Mouse (Mus musculus): Measurements from ENCODE around the gene Prlr. TPM values are rescaled to one million over a fixed set of nuclear protein-coding genes. Genes with fewer than 3 reads are reported as not detected.

Prlr gene
- polyA plus RNA-seq (2014; fragmentation: Nextera tagmentation; extraction: Ambion mirVana), result 2.5 and 3.8 TPM in 2 replicates

DNA sequence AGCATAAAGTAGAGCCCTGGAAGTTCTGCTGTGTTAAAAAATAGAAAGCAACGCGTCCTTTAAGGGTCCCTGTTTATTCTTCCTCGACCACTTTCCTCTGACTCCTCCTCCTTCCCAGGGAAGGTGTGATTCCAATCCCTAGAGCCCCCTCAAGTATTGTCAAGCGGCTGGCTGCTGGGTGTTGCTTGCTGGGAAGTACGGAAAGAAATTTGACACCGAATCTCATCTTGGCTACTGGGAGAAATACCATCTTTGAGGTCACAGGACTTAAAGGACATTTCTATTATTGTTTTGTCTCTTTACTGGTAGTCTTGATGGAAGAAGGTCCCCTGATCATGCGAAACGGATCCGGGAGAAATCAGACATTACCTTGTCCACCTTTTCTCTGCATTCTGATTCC is at the start of gene Prlr:
Gene Prlr, plus strand, starts transcription at position 156 of the 400 bp plus-strand sequence.
- no peaks in the 10 kb centered on the region for H3K27me3 ChIP-seq (ENCODE audit: control insufficient read depth, insufficient read depth, low read length)
- H3K4me1 ChIP-seq (ENCODE audit: control insufficient read depth, insufficient read depth, low read length), result no peaks in the 10 kb centered on the region; the same call in 1 of the 2 replicates
- 6% methylated on average over 9 of the region's 9 CpGs for WGBS
- H3K9ac ChIP-seq (replicated peaks; ENCODE audit: low read depth, low read length), result peak within 1 kb of the TSS; percentile 4; the same call in 1 of the 2 replicates
- H3K4me3 ChIP-seq (ENCODE audit: low read depth, low read length), result peak within 1 kb of the TSS; percentile 30
- no peak for ATAC-seq (ENCODE audit: low read depth)
- H3K9me3 ChIP-seq (ENCODE audit: control insufficient read depth, low read length), result no peaks in the 10 kb centered on the region
- H3K36me3 ChIP-seq (ENCODE audit: control insufficient read depth, insufficient read depth, low read length), result no peaks in the 10 kb centered on the region
- H3K27ac ChIP-seq (ENCODE audit: low read depth, low read length), result no peak within 1 kb of the TSS
- H3K4me2 ChIP-seq (ENCODE audit: low read depth, low read length), result peak within 1 kb of the TSS; percentile 65

DNA sequence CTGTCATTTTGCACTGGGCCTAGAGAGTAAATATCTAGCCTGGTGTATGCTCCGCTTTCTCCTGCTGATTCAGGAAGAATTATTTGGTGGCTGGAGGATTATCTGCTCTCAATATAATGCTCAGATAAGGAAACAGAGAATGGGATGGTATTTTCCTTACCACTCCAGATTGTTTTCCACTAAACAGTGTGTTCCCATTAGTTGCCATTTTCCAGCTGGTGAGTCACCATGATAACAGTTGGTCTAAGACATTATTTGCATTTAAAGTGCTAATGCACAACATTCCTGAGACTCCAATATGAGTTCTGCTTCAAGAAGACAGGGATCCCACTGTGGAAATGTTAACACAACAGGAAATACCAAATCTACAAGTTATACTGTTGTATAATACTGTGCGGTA is 43.3 kb upstream of the Prlr start:
- Histone ChIP-seq H3K4me3 (ENCODE audit: low read depth, low read length) (no peak overlapping the region), H3K9me3 (ENCODE audit: control insufficient read depth, low read length) (no peaks in the 10 kb centered on the region), H3K27me3 (ENCODE audit: control insufficient read depth, insufficient read depth, low read length) (no peaks in the 10 kb centered on the region), H3K9ac (replicated peaks; ENCODE audit: low read depth, low read length) (no peak overlapping the region), H3K27ac (ENCODE audit: low read depth, low read length) (no peak overlapping the region), H3K36me3 (ENCODE audit: control insufficient read depth, insufficient read depth, low read length) (no peaks in the 10 kb centered on the region), H3K4me2 (ENCODE audit: low read depth, low read length) (no peak overlapping the region), H3K4me1 (ENCODE audit: control insufficient read depth, insufficient read depth, low read length) (no peaks in the 10 kb centered on the region)
- no peak for ATAC-seq (ENCODE audit: low read depth)
- 91% methylated on average over 2 of the region's 2 CpGs for WGBS

DNA sequence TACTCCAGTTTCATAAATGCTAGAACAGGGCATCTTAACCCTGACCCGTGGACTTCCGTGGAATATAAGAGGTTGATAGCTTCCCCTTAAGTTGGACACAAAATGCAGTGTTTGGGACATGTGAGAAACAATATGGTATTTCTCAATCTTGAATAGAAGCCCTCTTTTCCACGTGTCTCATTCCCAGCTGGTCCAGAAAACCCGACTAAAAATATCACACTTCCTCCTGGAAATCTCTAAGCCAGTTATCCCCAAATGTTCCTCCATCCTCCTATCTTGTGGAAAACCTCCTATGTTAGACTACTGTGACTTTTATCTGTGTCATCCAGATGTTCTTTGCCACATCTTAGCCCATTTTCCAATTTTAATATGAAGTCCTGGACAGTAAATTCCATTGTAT is 42.1 kb upstream of the Prlr start:
- Histone ChIP-seq H3K4me3 (ENCODE audit: low read depth, low read length) (no peak overlapping the region), H3K4me2 (ENCODE audit: low read depth, low read length) (no peak overlapping the region), H3K9me3 (ENCODE audit: control insufficient read depth, low read length) (no peaks in the 10 kb centered on the region), H3K4me1 (ENCODE audit: control insufficient read depth, insufficient read depth, low read length) (no peaks in the 10 kb centered on the region), H3K36me3 (ENCODE audit: control insufficient read depth, insufficient read depth, low read length) (no peaks in the 10 kb centered on the region), H3K27me3 (ENCODE audit: control insufficient read depth, insufficient read depth, low read length) (no peaks in the 10 kb centered on the region), H3K9ac (replicated peaks; ENCODE audit: low read depth, low read length) (no peak overlapping the region), H3K27ac (ENCODE audit: low read depth, low read length) (no peak overlapping the region)
- ATAC-seq (ENCODE audit: low read depth), result no peak
- WGBS, result 77% methylated on average over 4 of the region's 4 CpGs

DNA sequence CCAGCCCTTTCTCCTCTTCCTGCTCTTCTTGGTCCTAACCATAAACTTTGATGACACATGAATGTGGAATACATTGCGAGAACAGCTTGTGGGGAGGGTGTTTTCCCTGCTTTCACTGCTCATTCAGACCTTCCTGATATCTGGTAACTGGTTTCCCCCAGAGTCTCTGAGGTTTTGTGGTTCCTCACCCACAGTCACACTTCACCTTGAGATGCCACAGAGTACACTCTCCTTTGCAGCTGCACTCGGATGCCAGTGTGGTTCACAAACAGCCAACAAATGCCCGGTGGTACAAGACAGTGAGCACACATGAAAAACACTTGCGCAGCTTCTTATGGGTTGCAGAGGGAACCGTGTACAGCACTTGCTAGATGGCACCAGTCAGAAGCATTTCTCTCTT is 32.5 kb upstream of the Prlr start:
- Histone ChIP-seq H3K4me3 (ENCODE audit: low read depth, low read length) (no peak overlapping the region), H3K9ac (replicated peaks; ENCODE audit: low read depth, low read length) (no peak overlapping the region), H3K27ac (ENCODE audit: low read depth, low read length) (no peak overlapping the region), H3K4me2 (ENCODE audit: low read depth, low read length) (no peak overlapping the region), H3K36me3 (ENCODE audit: control insufficient read depth, insufficient read depth, low read length) (no peaks in the 10 kb centered on the region), H3K27me3 (ENCODE audit: control insufficient read depth, insufficient read depth, low read length) (no peaks in the 10 kb centered on the region), H3K4me1 (ENCODE audit: control insufficient read depth, insufficient read depth, low read length) (no peaks in the 10 kb centered on the region), H3K9me3 (ENCODE audit: control insufficient read depth, low read length) (no peaks in the 10 kb centered on the region)
- no peak for ATAC-seq (ENCODE audit: low read depth)
- 88% methylated on average over 5 of the region's 5 CpGs for WGBS

DNA sequence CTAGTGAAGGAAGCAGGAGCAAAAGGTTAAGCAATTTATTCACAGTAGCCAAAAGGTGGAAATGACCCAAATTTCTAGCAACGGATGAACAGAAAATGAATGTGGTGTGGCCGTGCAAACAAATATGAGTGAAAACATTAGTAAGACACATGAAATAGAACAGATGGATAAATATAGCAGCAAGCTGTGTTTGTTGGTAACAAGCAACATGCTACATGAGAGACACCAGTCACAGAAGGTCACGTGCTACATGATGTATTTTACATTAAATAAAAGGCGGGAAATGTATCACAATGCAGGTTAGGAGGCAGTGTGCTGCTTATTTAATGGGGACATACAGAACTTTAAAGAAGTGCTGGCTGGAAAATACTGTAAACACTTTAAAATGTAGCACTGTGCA is 28.8 kb upstream of the Prlr start:
- Histone ChIP-seq H3K9me3 (ENCODE audit: control insufficient read depth, low read length) (no peaks in the 10 kb centered on the region), H3K4me2 (ENCODE audit: low read depth, low read length) (no peak overlapping the region), H3K9ac (replicated peaks; ENCODE audit: low read depth, low read length) (no peak overlapping the region), H3K4me3 (ENCODE audit: low read depth, low read length) (no peak overlapping the region), H3K36me3 (ENCODE audit: control insufficient read depth, insufficient read depth, low read length) (no peaks in the 10 kb centered on the region), H3K27me3 (ENCODE audit: control insufficient read depth, insufficient read depth, low read length) (no peaks in the 10 kb centered on the region), H3K27ac (ENCODE audit: low read depth, low read length) (no peak overlapping the region), H3K4me1 (ENCODE audit: control insufficient read depth, insufficient read depth, low read length) (no peaks in the 10 kb centered on the region)
- no peak for ATAC-seq (ENCODE audit: low read depth)
- 93% methylated on average over 4 of the region's 4 CpGs for WGBS

DNA sequence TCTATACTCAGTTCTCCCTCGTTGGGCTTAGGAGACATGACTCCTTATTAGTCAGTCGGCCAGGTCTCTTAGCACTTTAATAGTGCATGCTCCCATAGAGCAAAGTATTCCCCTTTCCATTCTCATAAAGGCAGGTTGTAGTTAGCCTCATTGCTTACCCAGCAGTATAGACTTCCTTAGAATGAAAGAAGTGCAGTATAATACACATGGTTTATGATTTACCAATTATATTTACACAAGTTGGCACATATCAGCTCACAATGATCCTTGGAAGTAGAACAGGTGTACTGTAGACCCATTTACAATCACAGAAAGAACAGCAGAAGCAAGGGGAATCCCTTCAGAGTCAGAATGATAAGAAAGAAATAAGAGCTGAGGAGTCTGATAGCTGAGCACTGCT is 16.4 kb upstream of the Prlr start:
- H3K4me2 ChIP-seq (ENCODE audit: low read depth, low read length), result no peak overlapping the region
- no peak overlapping the region for H3K4me3 ChIP-seq (ENCODE audit: low read depth, low read length)
- no peaks in the 10 kb centered on the region for H3K27me3 ChIP-seq (ENCODE audit: control insufficient read depth, insufficient read depth, low read length)
- no peak overlapping the region for H3K27ac ChIP-seq (ENCODE audit: low read depth, low read length)
- H3K36me3 ChIP-seq (ENCODE audit: control insufficient read depth, insufficient read depth, low read length), result no peaks in the 10 kb centered on the region
- no peaks in the 10 kb centered on the region for H3K4me1 ChIP-seq (ENCODE audit: control insufficient read depth, insufficient read depth, low read length)
- H3K9me3 ChIP-seq (ENCODE audit: control insufficient read depth, low read length), result no peaks in the 10 kb centered on the region
- WGBS, result 88% methylated on average over 2 of the region's 2 CpGs
- no peak for ATAC-seq (ENCODE audit: low read depth)
- H3K9ac ChIP-seq (replicated peaks; ENCODE audit: low read depth, low read length), result no peak overlapping the region

DNA sequence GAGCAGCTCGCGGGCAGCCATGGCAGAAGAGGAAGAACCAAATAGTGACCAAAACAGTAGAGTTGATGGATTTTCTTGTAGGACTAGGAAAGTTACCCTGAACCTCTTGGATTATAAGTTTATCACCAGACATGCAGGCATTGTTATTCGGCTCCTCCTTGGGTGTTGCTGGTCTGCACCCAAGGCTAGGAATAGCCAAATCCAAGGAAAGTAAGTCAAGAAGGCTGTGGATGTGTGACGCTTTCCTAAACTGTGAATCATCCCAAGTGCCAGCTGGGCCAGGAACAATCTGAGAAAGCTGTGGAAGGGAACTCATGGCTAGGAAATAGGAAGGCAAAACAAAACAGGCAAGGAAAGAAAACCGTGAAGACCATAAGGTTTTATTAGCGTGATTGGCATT is 2.0 kb upstream of the Prlr start:
- ATAC-seq (ENCODE audit: low read depth), result no peak
- no peaks in the 10 kb centered on the region for H3K27me3 ChIP-seq (ENCODE audit: control insufficient read depth, insufficient read depth, low read length)
- WGBS, result 81% methylated on average over 6 of the region's 6 CpGs

DNA sequence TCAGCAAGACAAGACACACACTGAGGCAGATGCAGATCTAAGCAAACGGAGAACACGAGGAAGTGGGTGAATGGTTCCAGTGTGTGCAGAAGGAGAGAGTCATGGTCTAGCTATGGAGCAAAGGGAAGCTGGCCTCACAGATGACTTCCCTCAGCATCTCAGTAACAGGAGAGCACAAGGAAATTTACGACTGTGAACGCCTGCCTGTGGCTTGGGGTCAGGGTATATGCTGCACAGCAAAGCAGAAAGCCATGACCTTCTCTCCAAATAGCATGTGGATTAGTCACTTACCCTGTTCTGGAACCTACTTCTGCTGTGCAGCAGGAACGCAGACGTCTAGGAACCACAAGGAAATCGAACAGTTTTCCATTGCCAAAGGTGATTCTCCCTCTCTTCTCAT is 1.4 kb upstream of the Prlr start:
- Histone ChIP-seq H3K27ac (ENCODE audit: low read depth, low read length) (no peak overlapping the region), H3K4me1 (ENCODE audit: control insufficient read depth, insufficient read depth, low read length) (no peaks in the 10 kb centered on the region; the same call in 1 of the 2 replicates), H3K9me3 (ENCODE audit: control insufficient read depth, low read length) (no peaks in the 10 kb centered on the region), H3K4me3 (ENCODE audit: low read depth, low read length) (no peak overlapping the region), H3K27me3 (ENCODE audit: control insufficient read depth, insufficient read depth, low read length) (no peaks in the 10 kb centered on the region), H3K36me3 (ENCODE audit: control insufficient read depth, insufficient read depth, low read length) (no peaks in the 10 kb centered on the region), H3K4me2 (ENCODE audit: low read depth, low read length) (no peak overlapping the region), H3K9ac (replicated peaks; ENCODE audit: low read depth, low read length) (no peak overlapping the region)
- no peak for ATAC-seq (ENCODE audit: low read depth)
- WGBS, result 75% methylated on average over 7 of the region's 7 CpGs

More for the DNA sequence above, 2.0 kb upstream of the Prlr start:
- Histone ChIP-seq H3K36me3 (ENCODE audit: control insufficient read depth, insufficient read depth, low read length) (no peaks in the 10 kb centered on the region), H3K4me3 (ENCODE audit: low read depth, low read length) (no peak overlapping the region), H3K4me2 (ENCODE audit: low read depth, low read length) (no peak overlapping the region), H3K9me3 (ENCODE audit: control insufficient read depth, low read length) (no peaks in the 10 kb centered on the region), H3K27ac (ENCODE audit: low read depth, low read length) (no peak overlapping the region), H3K4me1 (ENCODE audit: control insufficient read depth, insufficient read depth, low read length) (no peaks in the 10 kb centered on the region; the same call in 1 of the 2 replicates), H3K9ac (replicated peaks; ENCODE audit: low read depth, low read length) (no peak overlapping the region)

DNA sequence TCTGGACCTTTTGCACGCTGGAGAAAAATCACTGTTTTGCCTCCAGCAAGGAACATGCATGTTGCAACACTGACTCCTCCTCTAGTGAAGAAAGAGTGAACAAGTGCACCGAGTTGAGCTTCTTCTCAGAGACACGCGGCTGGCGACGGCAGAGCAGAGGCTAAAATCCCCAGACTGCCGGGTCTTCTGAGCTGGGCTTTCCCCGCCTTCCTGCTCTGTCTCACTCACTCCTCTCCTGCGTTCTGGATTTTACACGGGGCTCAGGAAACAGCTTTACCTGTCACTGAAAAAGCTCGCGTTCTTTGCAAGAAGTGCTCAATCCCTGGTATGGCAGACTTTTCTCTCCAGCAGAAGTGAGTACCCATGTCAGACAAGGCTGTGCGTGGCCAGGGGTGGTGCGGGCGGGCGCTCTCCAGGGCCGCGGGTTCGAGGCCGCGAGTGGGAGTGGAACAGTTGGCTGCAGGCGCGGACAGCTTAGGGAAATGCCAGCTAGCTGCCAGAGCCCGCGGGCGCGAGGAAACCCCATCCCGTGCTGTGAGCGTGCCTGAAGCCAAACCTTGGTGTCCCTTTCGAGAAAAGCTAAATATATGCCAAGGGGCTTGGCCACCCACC is 587 bp downstream of the Prlr start:
- WGBS, result 1% methylated on average over 30 of the region's 30 CpGs
- no peaks in the 10 kb centered on the region for H3K27me3 ChIP-seq (ENCODE audit: control insufficient read depth, insufficient read depth, low read length)
- H3K27ac ChIP-seq (ENCODE audit: low read depth, low read length), result no peak overlapping the region
- H3K4me3 ChIP-seq (ENCODE audit: low read depth, low read length), result peak overlapping the region; percentile 30
- no peaks in the 10 kb centered on the region for H3K36me3 ChIP-seq (ENCODE audit: control insufficient read depth, insufficient read depth, low read length)
- H3K4me1 ChIP-seq (ENCODE audit: control insufficient read depth, insufficient read depth, low read length), result no peaks in the 10 kb centered on the region; the same call in 1 of the 2 replicates
- H3K4me2 ChIP-seq (ENCODE audit: low read depth, low read length), result peak overlapping the region; percentile 65
- peak; percentile 81 for ATAC-seq (ENCODE audit: low read depth)
- H3K9ac ChIP-seq (replicated peaks; ENCODE audit: low read depth, low read length), result peak overlapping the region; percentile 4; the same call in 1 of the 2 replicates
- no peaks in the 10 kb centered on the region for H3K9me3 ChIP-seq (ENCODE audit: control insufficient read depth, low read length)

Measured in neural tube, embryonic 14.5 days (tissue).